In genomic region chr16:76336932-76337331, GRCm38 (mm10) we compare ENCODE assay signal across 23 mouse cellular contexts. TPM values are rescaled to one million over a fixed set of nuclear protein-coding genes. Genes with fewer than 3 reads are reported as not detected.
DNase-seq lines count a peak whose midpoint lies in the region; ATAC-seq lines count a peak whose summit lies in the region.
"Had no signal": no experiment of that assay in that cellular context is flagged by ENCODE, and none has a peak within 500 bp of the region (broad histone marks: within the 10 kb centered on the region; RNA-seq: fewer than 3 reads in every experiment).

No protein-coding gene starts in this region.

- ATAC-seq in liver, embryonic 12.5 days = no peak
- no peak for ATAC-seq in liver, embryonic 11.5 days (replicated peaks; ENCODE audit: low FRiP score)
- ATAC-seq in CD4-positive, CD25-positive, alpha-beta regulatory T cell, adult 4 months = peak; percentile 62
- ATAC-seq in megakaryocyte, adult 5-6 weeks (ENCODE audit: poor library complexity, severe bottlenecking) = peak; percentile 77
- ATAC-seq in hindbrain, embryonic 16.5 days = no peak

- no peaks in the 10 kb centered on the region for H3K27me3 ChIP-seq in liver, embryonic 12.5 days (replicated peaks)
- H3K27me3 ChIP-seq in liver, embryonic 11.5 days (replicated peaks; ENCODE audit: control insufficient read depth, insufficient read depth, low read length) = no peaks in the 10 kb centered on the region
- H3K27me3 ChIP-seq in hindbrain, embryonic 16.5 days (replicated peaks; ENCODE audit: control insufficient read depth, insufficient read depth, low read length) = no peaks in the 10 kb centered on the region
- H3K27me3 ChIP-seq: heart, embryonic 15.5 days; lung, embryonic 15.5 days; neural tube, embryonic 15.5 days had no signal

- H3K4me2 ChIP-seq in liver, embryonic 12.5 days = no peak overlapping the region
- no peak overlapping the region for H3K4me2 ChIP-seq in liver, embryonic 11.5 days
- no peak overlapping the region for H3K4me2 ChIP-seq in hindbrain, embryonic 16.5 days (ENCODE audit: low read length)
- H3K4me2 ChIP-seq: heart, embryonic 15.5 days; lung, embryonic 15.5 days; neural tube, embryonic 15.5 days had no signal

- no peaks in the 10 kb centered on the region for H3K9me3 ChIP-seq in liver, embryonic 12.5 days (replicated peaks)
- H3K9me3 ChIP-seq in liver, embryonic 11.5 days (ENCODE audit: control insufficient read depth, low read length) = no peaks in the 10 kb centered on the region
- no peaks in the 10 kb centered on the region for H3K9me3 ChIP-seq in hindbrain, embryonic 16.5 days (ENCODE audit: control insufficient read depth, low read length)
- H3K9me3 ChIP-seq: heart, embryonic 15.5 days; limb, embryonic 10.5 days; lung, embryonic 15.5 days; neural tube, embryonic 15.5 days had no signal

- no peak overlapping the region for H3K4me3 ChIP-seq in liver, embryonic 12.5 days
- no peak overlapping the region for H3K4me3 ChIP-seq in liver, embryonic 11.5 days (ENCODE audit: low read depth, low read length)
- H3K4me3 ChIP-seq in hindbrain, embryonic 16.5 days (ENCODE audit: low read length) = no peak overlapping the region
- H3K4me3 ChIP-seq: heart, adult 2 months; heart, embryonic 15.5 days; limb, embryonic 10.5 days; lung, embryonic 15.5 days; myocyte; neural tube, embryonic 15.5 days had no signal

- H3K36me3 ChIP-seq in liver, embryonic 12.5 days = peaks cover 51% of the 10 kb centered on the region
- H3K36me3 ChIP-seq in liver, embryonic 11.5 days (ENCODE audit: control insufficient read depth, insufficient read depth, low read length) = peaks cover 4% of the 10 kb centered on the region; the same call in 1 of the 2 replicates
- no peaks in the 10 kb centered on the region for H3K36me3 ChIP-seq in hindbrain, embryonic 16.5 days (ENCODE audit: control insufficient read depth, insufficient read depth, low read length)
- H3K36me3 ChIP-seq: heart, embryonic 15.5 days; lung, embryonic 15.5 days had no signal

- H3K27ac ChIP-seq in liver, embryonic 12.5 days = peak overlapping the region; percentile 46; the same call in 1 of the 2 replicates
- no peak overlapping the region for H3K27ac ChIP-seq in liver, embryonic 11.5 days (ENCODE audit: low read depth, low read length)
- H3K27ac ChIP-seq in hindbrain, embryonic 16.5 days (ENCODE audit: low read depth, low read length) = no peak overlapping the region
- H3K27ac ChIP-seq: heart, adult 2 months; heart, embryonic 15.5 days; limb, embryonic 10.5 days; liver, embryonic 14.5 days; lung, embryonic 15.5 days; neural tube, embryonic 15.5 days; stomach, postnatal 0 days had no signal

- H3K9ac ChIP-seq in liver, embryonic 12.5 days = no peak overlapping the region
- no peak overlapping the region for H3K9ac ChIP-seq in liver, embryonic 11.5 days (ENCODE audit: low read depth, low read length)
- no peak overlapping the region for H3K9ac ChIP-seq in hindbrain, embryonic 16.5 days (ENCODE audit: low read depth, low read length)
- H3K9ac ChIP-seq: heart, embryonic 15.5 days; liver, embryonic 14.5 days; lung, embryonic 15.5 days; neural tube, embryonic 15.5 days had no signal

- WGBS in liver, embryonic 12.5 days (ENCODE audit: insufficient replicate concordance) = 84% methylated on average over 11 of the region's 11 CpGs
- WGBS in liver, embryonic 11.5 days = 79% methylated on average over 11 of the region's 11 CpGs
- 93% methylated on average over 11 of the region's 11 CpGs for WGBS in hindbrain, embryonic 16.5 days

- DNase-seq in liver, embryonic 11.5 days (ENCODE audit: low spot score) = no peak
- DNase-seq in adrenal gland, postnatal 25 days = no peak
- DNase-seq in embryo, embryonic 10.5 days (ENCODE audit: low spot score) = no peak
- DNase-seq: cerebellum, adult 18-20 months; cerebellum, postnatal 25 days; gastrocnemius, postnatal 10 days; heart, adult 2 months; kidney, adult 8-10 months; kidney, postnatal 36 days; midbrain, embryonic 14.5 days; right cerebral cortex, postnatal 25 days; thymus, postnatal 14 days had no signal

- peaks cover 98% of the 10 kb centered on the region for H3K4me1 ChIP-seq in liver, embryonic 12.5 days
- H3K4me1 ChIP-seq in liver, embryonic 11.5 days (replicated peaks; ENCODE audit: control insufficient read depth, insufficient read depth, low read length) = peaks cover 32% of the 10 kb centered on the region
- no peaks in the 10 kb centered on the region for H3K4me1 ChIP-seq in hindbrain, embryonic 16.5 days (ENCODE audit: control insufficient read depth, insufficient read depth, low read depth, low read length)
- H3K4me1 ChIP-seq: neural tube, embryonic 15.5 days had no signal

RNA-seq across cellular contexts. Expression of gene Nrip1, which starts 36.7 kb away (rescaled TPM):
- polyA plus RNA-seq in liver, embryonic 12.5 days (2016; fragmentation: Nextera tagmentation; extraction: Ambion mirVana) = 32.0 and 32.1 TPM in 2 replicates
- 35.0 and 37.3 TPM in 2 replicates for polyA plus RNA-seq in liver, embryonic 11.5 days (2014; fragmentation: Nextera tagmentation; extraction: Ambion mirVana)
- polyA plus RNA-seq in CD4-positive, CD25-positive, alpha-beta regulatory T cell, adult 4 months (2017; shearing (Covaris generic)) = 10 to 100 TPM; 42.3 to 52.8 TPM
- total RNA-seq in megakaryocyte, adult 5-6 weeks (2015) = 21.6 and 22.9 TPM in 2 replicates
- 12.2 and 18.3 TPM in 2 replicates for total RNA-seq in megakaryocyte, adult 5-6 weeks (2017)
- 77.2 and 97.1 TPM in 2 replicates for total RNA-seq in adrenal gland, postnatal 25 days (2021)
- 29.0 and 30.4 TPM in 2 replicates for polyA plus RNA-seq in hindbrain, embryonic 16.5 days (2015; fragmentation: Nextera tagmentation; extraction: Ambion mirVana)

Comparison
In these comparisons a context has a peak if more than half of its experiments do, and no peak if none do; other contexts are left out.
1. ATAC-seq: peak in CD4-positive, CD25-positive, alpha-beta regulatory T cell, adult 4 months (single experiment) and megakaryocyte, adult 5-6 weeks (single experiment); none in liver, embryonic 12.5 days (single experiment), liver, embryonic 11.5 days (single experiment) and hindbrain, embryonic 16.5 days (single experiment).